Mouse (Mus musculus): ENCODE results near the gene Vcpkmt. TPM values are rescaled to one million over a fixed set of nuclear protein-coding genes. Genes with fewer than 3 reads are reported as not detected.
"Not testable (repeated sequence)": the region's sequence is repeated elsewhere in the genome, so short reads cannot be mapped to it uniquely, and the experiment has no call there.

Vcpkmt gene
- polyA plus RNA-seq, 1 experiment from 2014 or later: 25.6 TPM

DNA sequence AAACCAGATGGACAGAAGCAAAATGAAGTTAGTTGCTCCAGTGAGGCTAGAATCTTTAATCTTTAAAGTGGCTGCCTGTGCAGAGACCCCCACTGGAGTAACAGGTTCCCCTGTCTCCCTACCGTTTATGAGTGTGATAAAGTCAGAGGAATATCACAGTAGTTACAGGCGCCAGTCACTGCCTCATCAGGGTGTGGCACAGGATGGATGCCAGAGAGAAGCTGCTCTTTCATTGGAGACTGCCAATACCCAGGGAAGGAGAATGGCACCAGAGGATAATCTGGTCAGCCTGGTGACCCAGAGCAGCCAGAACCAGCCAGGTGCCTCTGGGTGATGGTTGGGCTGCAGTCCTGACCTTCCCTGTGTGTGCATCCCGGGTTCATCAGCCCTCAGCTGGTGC is 14.6 kb downstream of the Vcpkmt start:
- H3K36me3 ChIP-seq: no peaks in the 10 kb centered on the region
- no peak overlapping the region for H3K27ac ChIP-seq (replicated peaks)
- no peaks in the 10 kb centered on the region for H3K4me1 ChIP-seq (replicated peaks)
- ATAC-seq (ENCODE audit: low read depth): no peak
- H3K4me3 ChIP-seq: no peak overlapping the region
- H3K4me2 ChIP-seq: no peak overlapping the region
- 81% methylated on average over 3 of the region's 3 CpGs for WGBS
- H3K9ac ChIP-seq: no peak overlapping the region
- no peaks in the 10 kb centered on the region for H3K27me3 ChIP-seq
- no peaks in the 10 kb centered on the region for H3K9me3 ChIP-seq

DNA sequence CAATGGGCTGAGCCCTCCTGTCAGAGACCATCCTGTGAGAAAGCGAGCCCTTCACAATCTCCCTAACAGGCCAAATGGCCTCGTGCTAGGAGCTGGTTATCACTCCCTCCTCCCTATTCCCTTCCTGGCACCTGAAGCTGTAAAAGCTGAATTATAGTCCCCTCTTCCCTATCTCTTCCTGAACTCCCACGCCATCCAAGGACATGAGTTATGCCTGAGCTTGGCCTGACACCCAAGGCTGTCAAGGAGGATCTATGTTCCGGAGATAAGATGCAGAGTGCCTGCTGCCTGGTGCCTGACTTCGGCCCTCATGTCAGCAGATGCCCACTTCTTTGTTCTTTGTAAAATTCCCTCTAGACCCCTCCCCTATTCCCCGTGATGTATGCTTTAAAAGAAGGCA is 21.8 kb downstream of the Vcpkmt start:
- not testable (repeated sequence) for H3K27me3 ChIP-seq; H3K4me3 ChIP-seq; ATAC-seq (ENCODE audit: low read depth); H3K4me1 ChIP-seq (replicated peaks); H3K9me3 ChIP-seq; H3K27ac ChIP-seq (replicated peaks); H3K9ac ChIP-seq; H3K4me2 ChIP-seq; H3K36me3 ChIP-seq
- WGBS: 82% methylated on average over 6 of the region's 6 CpGs

DNA sequence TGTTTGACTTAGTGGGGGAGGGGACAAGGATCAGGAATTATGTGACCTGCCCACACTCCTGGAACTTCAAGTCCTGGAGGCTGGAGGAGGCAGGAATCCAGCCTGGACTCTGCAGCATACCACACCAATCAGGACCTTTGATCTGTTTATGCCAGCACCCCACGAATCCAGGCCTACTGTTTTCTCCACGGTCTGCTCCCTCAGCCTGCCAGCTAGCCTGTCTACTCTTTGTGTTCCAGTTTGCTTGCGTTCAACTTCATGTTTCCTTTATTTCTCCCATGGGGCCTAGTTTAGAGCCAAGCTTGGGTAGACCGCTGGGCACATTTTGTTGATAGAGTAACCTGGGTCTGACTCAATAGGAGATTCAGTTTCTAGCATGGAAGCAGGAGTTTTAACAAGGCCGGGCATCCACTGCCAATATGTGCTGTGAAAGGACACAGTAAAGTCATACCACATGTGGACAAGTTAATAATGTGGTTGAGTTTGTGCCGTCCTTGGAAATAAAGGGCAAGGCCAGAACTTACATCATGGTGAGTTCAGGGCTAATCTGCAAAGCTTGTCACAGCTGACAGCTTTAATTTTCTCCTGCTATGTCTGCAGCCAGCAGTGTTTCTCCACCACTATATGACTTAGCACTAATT is 26.5 kb downstream of the Vcpkmt start:
- Histone ChIP-seq H3K27me3 (no peaks in the 10 kb centered on the region), H3K4me2 (no peak overlapping the region), H3K36me3 (no peaks in the 10 kb centered on the region), H3K4me3 (no peak overlapping the region), H3K4me1 (replicated peaks) (0 out of 2 replicates have a peak, but pooled peaks cover 4% of the 10 kb centered on the region), H3K9me3 (no peaks in the 10 kb centered on the region), H3K27ac (replicated peaks) (peak overlapping the region; percentile 38; the same call in 1 of the 2 replicates), H3K9ac (no peak overlapping the region)
- no peak for ATAC-seq (ENCODE audit: low read depth)
- WGBS: 62% methylated on average over 6 of the region's 6 CpGs

- Histone ChIP-seq H3K27me3 (no peaks in the 10 kb centered on the region), H3K36me3 (no peaks in the 10 kb centered on the region), H3K9ac (no peak overlapping the region), H3K27ac (replicated peaks) (no peak overlapping the region), H3K4me2 (no peak overlapping the region), H3K4me3 (no peak overlapping the region), H3K4me1 (replicated peaks) (peaks cover 10% of the 10 kb centered on the region; the same call in 1 of the 2 replicates), H3K9me3 (no peaks in the 10 kb centered on the region)
- no peak for ATAC-seq (ENCODE audit: low read depth)
- 78% methylated on average over 13 of the region's 13 CpGs for WGBS
Measured at GRCm38 (mm10) chr12:69545456-69546178, 37.2 kb downstream of the Vcpkmt start.

DNA sequence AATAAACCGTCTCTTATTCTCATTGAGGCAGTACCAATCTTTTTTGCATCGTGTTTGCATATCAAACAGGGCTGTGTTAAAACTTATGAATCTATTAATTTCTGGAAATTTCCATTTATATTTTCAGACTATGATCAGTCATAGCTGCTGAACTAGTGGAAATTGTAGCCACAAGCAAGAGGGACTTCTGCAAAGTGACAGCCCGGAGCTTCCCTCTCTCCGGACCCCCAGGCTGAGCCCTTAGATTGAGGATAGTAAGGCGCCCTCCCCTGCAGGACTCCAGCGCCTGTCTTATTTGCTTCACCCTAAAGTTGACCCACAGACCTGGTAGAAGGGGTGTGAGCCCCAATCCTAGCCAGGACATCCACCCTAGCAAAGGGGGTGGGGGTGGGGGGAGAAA is 37.8 kb downstream of the Vcpkmt start:
- Histone ChIP-seq H3K36me3 (no peaks in the 10 kb centered on the region), H3K27ac (replicated peaks) (no peak overlapping the region), H3K9me3 (no peaks in the 10 kb centered on the region), H3K27me3 (no peaks in the 10 kb centered on the region), H3K4me3 (no peak overlapping the region), H3K9ac (no peak overlapping the region), H3K4me1 (replicated peaks) (peaks cover 10% of the 10 kb centered on the region; the same call in 1 of the 2 replicates), H3K4me2 (no peak overlapping the region)
- WGBS: 86% methylated on average over 6 of the region's 6 CpGs
- ATAC-seq (ENCODE audit: low read depth): no peak

DNA sequence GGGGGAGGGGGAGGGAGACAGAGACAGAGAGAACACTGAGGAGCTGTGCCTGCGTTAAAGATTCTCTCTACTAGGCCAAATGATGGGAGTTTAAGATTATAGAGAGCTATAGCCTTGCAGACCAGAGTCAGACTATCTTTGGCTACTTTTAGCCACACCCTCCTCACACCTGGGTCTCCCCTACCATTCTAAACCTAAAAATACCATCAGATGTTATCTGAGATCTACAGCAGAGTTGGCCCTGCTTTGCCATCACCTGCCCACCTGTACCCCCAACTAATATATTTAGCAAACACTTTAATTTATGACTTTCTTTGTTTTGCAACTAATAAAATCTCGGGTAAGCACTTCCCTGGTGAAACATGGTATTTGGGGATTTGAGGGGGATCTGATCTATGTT is 38.3 kb downstream of the Vcpkmt start:
- H3K4me1 ChIP-seq (replicated peaks): peaks cover 11% of the 10 kb centered on the region; the same call in 1 of the 2 replicates
- H3K27ac ChIP-seq (replicated peaks): no peak overlapping the region
- H3K4me3 ChIP-seq: no peak overlapping the region
- 56% methylated on average over 2 of the region's 2 CpGs for WGBS
- H3K36me3 ChIP-seq: no peaks in the 10 kb centered on the region
- no peaks in the 10 kb centered on the region for H3K9me3 ChIP-seq
- no peaks in the 10 kb centered on the region for H3K27me3 ChIP-seq
- no peak for ATAC-seq (ENCODE audit: low read depth)
- H3K9ac ChIP-seq: no peak overlapping the region
- no peak overlapping the region for H3K4me2 ChIP-seq

DNA sequence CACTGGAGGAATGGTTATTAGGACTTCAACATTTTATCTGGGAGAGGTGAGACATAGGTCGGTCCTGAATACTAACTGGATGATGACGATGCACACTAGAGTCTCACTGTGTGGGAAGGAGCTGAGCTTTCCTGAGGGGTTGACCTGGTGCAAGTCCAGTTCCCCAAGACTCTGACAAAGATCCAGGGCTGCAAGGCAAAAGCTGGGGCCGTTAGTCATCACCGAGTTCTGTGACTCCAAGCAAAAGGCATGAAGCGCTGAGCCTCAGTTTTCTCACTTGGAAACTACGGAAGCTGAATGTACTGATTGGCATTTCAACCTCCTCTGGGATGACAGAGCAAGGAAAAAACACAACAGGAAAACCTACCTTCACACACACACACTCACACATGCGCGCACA is 40.5 kb downstream of the Vcpkmt start:
- 94% methylated on average over 8 of the region's 8 CpGs for whole genome bisulfite sequencing
- Histone ChIP-seq H3K4me2 (no peak overlapping the region), H3K27ac (replicated peaks) (no peak overlapping the region)

GRCm38 (mm10) chr12:69541663-69542062 is 41.2 kb downstream of the Vcpkmt start:
- no peak overlapping the region for H3K9ac ChIP-seq
- 70% methylated on average over 8 of the region's 8 CpGs for WGBS
- no peak for ATAC-seq (ENCODE audit: low read depth)
- no peaks in the 10 kb centered on the region for H3K27me3 ChIP-seq
- H3K4me2 ChIP-seq: no peak overlapping the region
- no peak overlapping the region for H3K27ac ChIP-seq (replicated peaks)
- no peaks in the 10 kb centered on the region for H3K9me3 ChIP-seq
- H3K4me3 ChIP-seq: no peak overlapping the region
- peaks cover 29% of the 10 kb centered on the region for H3K4me1 ChIP-seq (replicated peaks)
- no peaks in the 10 kb centered on the region for H3K36me3 ChIP-seq

More for the DNA sequence above, 40.5 kb downstream of the Vcpkmt start:
- no peaks in the 10 kb centered on the region for H3K27me3 ChIP-seq
- no peak for ATAC-seq (ENCODE audit: low read depth)
- H3K36me3 ChIP-seq: no peaks in the 10 kb centered on the region
- H3K4me1 ChIP-seq (replicated peaks): peaks cover 26% of the 10 kb centered on the region
- H3K9me3 ChIP-seq: no peaks in the 10 kb centered on the region
- no peak overlapping the region for H3K9ac ChIP-seq
- no peak overlapping the region for H3K4me3 ChIP-seq

DNA sequence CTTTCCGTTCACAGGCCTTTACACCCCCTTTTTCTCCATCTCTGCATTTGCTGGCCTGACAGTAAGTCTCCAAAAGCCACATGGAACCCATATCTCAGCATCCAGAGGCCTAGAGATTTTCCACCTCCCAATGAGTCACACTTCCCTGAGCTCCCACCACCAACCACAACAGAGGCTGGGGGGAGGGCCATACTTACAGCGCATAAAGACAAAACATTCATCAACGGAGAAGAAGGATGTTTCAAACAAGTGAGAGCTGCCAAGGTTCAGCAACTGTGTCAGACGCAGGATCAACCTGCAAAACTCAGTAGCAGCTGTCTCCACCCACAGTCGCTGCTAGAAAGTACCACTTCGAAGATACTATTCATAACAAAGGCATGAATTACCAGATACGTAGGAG is 43.5 kb downstream of the Vcpkmt start:
- Histone ChIP-seq H3K4me3 (no peak overlapping the region), H3K27me3 (no peaks in the 10 kb centered on the region), H3K27ac (replicated peaks) (no peak overlapping the region), H3K36me3 (no peaks in the 10 kb centered on the region), H3K9ac (no peak overlapping the region), H3K4me1 (replicated peaks) (peaks cover 29% of the 10 kb centered on the region), H3K4me2 (no peak overlapping the region), H3K9me3 (no peaks in the 10 kb centered on the region)
- no peak for ATAC-seq (ENCODE audit: low read depth)
- 74% methylated on average over 7 of the region's 7 CpGs for WGBS

DNA sequence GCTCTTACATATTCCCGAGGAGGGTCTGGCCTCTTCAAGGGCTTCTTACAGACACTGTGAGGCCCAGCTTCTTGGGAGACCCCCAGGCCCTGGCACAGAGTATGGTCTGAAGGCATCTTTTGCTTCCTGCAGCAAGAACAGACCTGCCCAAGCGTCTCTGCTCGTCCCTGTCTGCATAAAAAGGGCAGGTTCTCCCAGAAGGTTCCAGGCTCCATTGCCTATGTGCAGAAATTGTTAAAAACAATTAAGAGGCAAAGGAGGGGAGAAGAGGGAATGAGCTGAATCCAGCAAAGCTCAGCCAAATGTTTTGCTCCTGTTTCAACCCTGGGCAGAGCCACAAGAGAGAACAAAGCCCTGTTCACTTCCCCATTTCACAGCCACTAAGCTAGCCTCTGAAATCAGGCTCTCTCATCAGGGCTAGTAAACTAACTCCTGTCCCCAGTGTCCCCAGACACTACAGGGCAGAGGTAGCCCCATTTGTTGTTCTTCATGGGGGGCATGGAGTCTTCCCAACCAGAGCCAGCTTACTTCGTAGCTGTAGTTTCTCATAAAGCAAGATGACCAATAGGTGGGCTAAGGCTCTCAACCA is 44.4 kb downstream of the Vcpkmt start:
- WGBS: 72% methylated on average over 4 of the region's 4 CpGs
- Histone ChIP-seq H3K27ac (replicated peaks) (peak overlapping the region; percentile 63), H3K4me2 (no peak overlapping the region), H3K4me1 (replicated peaks) (peaks cover 29% of the 10 kb centered on the region), H3K27me3 (no peaks in the 10 kb centered on the region), H3K9ac (no peak overlapping the region), H3K4me3 (no peak overlapping the region), H3K9me3 (no peaks in the 10 kb centered on the region), H3K36me3 (no peaks in the 10 kb centered on the region)
- no peak for ATAC-seq (ENCODE audit: low read depth)

DNA sequence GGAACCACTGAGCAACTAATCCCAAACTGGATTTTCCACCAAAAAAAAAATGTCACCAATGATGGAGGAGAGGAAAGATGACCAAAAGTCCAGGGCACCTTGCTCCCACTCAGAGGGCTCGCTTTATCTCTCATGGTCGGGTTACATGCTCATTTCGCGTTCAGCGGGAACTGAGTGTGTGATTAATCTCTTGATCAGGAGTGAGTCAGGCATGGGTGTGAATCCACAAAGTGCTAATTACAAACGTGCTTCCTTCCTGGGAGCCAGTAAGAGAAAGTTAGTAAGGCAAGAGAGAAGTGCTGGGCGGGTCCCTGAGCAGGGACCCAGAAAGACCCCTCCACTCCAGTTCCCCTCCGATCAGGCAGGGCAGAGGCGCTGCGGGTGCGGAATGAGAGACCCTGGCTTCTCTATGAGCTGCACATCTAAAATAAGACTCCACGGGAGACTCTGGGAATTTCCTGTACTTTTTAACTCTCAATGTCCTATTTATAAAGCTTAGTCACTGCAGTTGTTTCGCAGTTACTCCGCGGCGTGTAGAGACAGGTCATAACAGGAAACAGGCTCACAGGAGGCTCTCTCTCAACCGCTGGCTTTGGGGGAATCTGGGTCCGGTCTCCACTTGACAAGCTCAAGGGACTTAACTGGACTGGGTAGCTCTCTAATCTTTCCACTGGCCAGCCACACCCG is 45.0 kb downstream of the Vcpkmt start:
- no peak overlapping the region for H3K9ac ChIP-seq
- peak overlapping the region; percentile 29; the same call in 1 of the 2 replicates for H3K4me2 ChIP-seq
- ATAC-seq (ENCODE audit: low read depth): no peak
- H3K4me1 ChIP-seq (replicated peaks): peaks cover 29% of the 10 kb centered on the region
- 63% methylated on average over 19 of the region's 19 CpGs for WGBS
- no peaks in the 10 kb centered on the region for H3K27me3 ChIP-seq
- no peaks in the 10 kb centered on the region for H3K9me3 ChIP-seq
- no peak overlapping the region for H3K4me3 ChIP-seq
- no peaks in the 10 kb centered on the region for H3K36me3 ChIP-seq
- H3K27ac ChIP-seq (replicated peaks): peak overlapping the region; percentile 63

DNA sequence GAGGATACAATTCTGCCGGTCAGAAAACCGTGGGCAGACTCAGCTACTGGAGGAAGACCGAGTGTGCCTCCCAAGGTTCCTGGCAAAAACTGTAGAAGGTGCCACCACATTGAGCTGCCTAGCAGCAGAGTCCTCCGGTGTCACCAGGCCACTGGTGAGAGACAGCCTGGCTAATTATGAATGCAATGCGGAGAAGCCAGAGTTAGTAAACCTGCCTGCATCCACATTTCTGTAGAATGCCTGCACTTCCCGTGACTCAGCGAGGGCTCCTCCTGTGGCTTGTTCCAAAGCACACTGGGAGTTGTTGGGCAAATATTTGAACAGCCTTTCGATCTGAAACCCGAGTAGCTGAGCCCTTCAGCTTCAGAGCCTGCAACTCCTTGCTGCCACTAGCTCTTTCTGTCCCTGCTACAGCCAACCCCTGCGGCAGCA is 45.6 kb downstream of the Vcpkmt start:
- 45% methylated on average over 10 of the region's 10 CpGs for WGBS
- Histone ChIP-seq H3K4me2 (peak overlapping the region; percentile 29; the same call in 1 of the 2 replicates), H3K4me3 (no peak overlapping the region), H3K9me3 (no peaks in the 10 kb centered on the region), H3K36me3 (no peaks in the 10 kb centered on the region), H3K27ac (replicated peaks) (peak overlapping the region; percentile 57), H3K4me1 (replicated peaks) (peaks cover 29% of the 10 kb centered on the region), H3K27me3 (no peaks in the 10 kb centered on the region), H3K9ac (no peak overlapping the region)
- ATAC-seq (ENCODE audit: low read depth): no peak

Measured in neural tube, embryonic 13.5 days (tissue).